Mouse (Mus musculus): ENCODE measurements around the gene Fbxo6.

DNA sequence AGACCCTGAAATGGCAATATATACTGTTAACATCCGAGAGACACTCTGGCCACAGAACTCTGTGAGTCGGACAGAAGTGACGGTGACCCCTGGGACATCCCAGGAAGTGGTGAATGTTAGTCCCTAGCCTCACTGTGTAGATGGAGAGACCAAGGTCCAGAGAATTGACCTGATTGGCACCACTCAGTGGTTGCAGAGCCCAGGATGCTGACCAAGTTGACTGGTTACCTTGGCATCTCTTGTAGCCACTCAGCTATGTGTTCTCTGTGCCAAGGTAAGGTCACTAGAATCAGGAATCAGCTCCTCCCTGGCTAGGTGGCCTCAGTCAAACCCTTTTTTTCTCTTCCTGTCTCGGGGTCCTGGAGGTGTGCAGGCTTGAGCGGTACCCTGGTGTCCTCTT is 8.2 kb downstream of the Fbxo6 start:
- no peak for TF ChIP-seq CTCF (IDR thresholded peaks at IDR 0.05; ENCODE audit: extremely low read depth, insufficient read length, insufficient replicate concordance, low read depth, low read length)
- TF ChIP-seq POLR2A (IDR thresholded peaks at IDR 0.05; ENCODE audit: low read depth, low read length), result no peak
